22 mouse cellular contexts compared by ENCODE assay signal in the genomic region with DNA sequence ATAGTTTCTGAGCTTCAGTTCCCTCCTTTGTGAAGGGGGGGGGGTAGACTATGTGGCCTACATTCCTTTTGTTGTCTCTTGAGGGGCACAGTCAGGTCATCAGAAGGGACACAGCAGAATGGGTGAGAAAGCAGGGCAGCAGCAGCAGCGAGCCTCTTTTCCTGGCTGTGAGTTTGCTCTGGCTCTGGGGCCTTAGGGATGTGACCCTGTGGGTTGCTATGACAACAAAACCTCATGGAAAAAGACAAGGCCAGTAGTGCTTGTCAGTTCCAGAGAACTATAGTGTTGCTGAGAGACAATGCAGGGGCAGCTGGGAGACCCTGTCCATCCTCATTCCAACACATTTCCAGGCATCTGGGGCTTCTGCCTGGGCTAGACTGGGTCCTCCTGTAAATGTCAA.
DNase-seq lines count a peak whose midpoint lies in the region; ATAC-seq and TF ChIP-seq lines count a peak whose summit lies in the region.
"Had no signal": no experiment of that assay in that cellular context is flagged by ENCODE, and none has a peak within 500 bp of the region (broad histone marks: within the 10 kb centered on the region; RNA-seq: fewer than 3 reads in every experiment).

No protein-coding gene starts in this region.

- H3K4me1 ChIP-seq in hindbrain, embryonic 10.5 days (replicated peaks), result peaks cover 26% of the 10 kb centered on the region
- peaks cover 15% of the 10 kb centered on the region; the same call in 1 of the 2 replicates for H3K4me1 ChIP-seq in hindbrain, embryonic 13.5 days (replicated peaks)
- H3K4me1 ChIP-seq in hindbrain, postnatal 0 days (ENCODE audit: insufficient read depth, low read length), result no peaks in the 10 kb centered on the region
- H3K4me1 ChIP-seq: heart, embryonic 10.5 days; intestine, embryonic 15.5 days; liver, embryonic 15.5 days had no signal

- H3K9ac ChIP-seq in hindbrain, embryonic 13.5 days, result no peak overlapping the region
- H3K9ac ChIP-seq in hindbrain, postnatal 0 days (replicated peaks; ENCODE audit: low read length), result no peak overlapping the region
- H3K9ac ChIP-seq: intestine, embryonic 15.5 days; liver, embryonic 15.5 days had no signal

- WGBS in hindbrain, embryonic 10.5 days, result 15% methylated on average over 1 of the region's 1 CpGs
- 4% methylated on average over 1 of the region's 1 CpGs for WGBS in hindbrain, embryonic 13.5 days
- WGBS in hindbrain, postnatal 0 days, result 6% methylated on average over 1 of the region's 1 CpGs

- H3K9me3 ChIP-seq in hindbrain, embryonic 10.5 days, result no peaks in the 10 kb centered on the region
- no peaks in the 10 kb centered on the region for H3K9me3 ChIP-seq in hindbrain, embryonic 13.5 days
- H3K9me3 ChIP-seq in hindbrain, postnatal 0 days (ENCODE audit: low read length), result no peaks in the 10 kb centered on the region
- H3K9me3 ChIP-seq: heart, embryonic 10.5 days; intestine, embryonic 15.5 days; limb, embryonic 10.5 days; liver, embryonic 15.5 days had no signal

- TF ChIP-seq CTCF in hindbrain, postnatal 0 days (IDR thresholded peaks at IDR 0.05; ENCODE audit: low read depth), result no peak

- no peaks in the 10 kb centered on the region for H3K36me3 ChIP-seq in hindbrain, embryonic 10.5 days
- no peaks in the 10 kb centered on the region for H3K36me3 ChIP-seq in hindbrain, embryonic 13.5 days
- no peaks in the 10 kb centered on the region for H3K36me3 ChIP-seq in hindbrain, postnatal 0 days (ENCODE audit: insufficient read depth, low read length)
- H3K36me3 ChIP-seq: heart, embryonic 10.5 days; intestine, embryonic 15.5 days; limb, embryonic 10.5 days; liver, embryonic 15.5 days had no signal

- no peak overlapping the region for H3K4me3 ChIP-seq in hindbrain, embryonic 10.5 days
- no peak overlapping the region for H3K4me3 ChIP-seq in hindbrain, embryonic 13.5 days
- no peak overlapping the region for H3K4me3 ChIP-seq in hindbrain, postnatal 0 days (ENCODE audit: low read length)
- H3K4me3 ChIP-seq: heart, embryonic 10.5 days; intestine, embryonic 15.5 days; layer of hippocampus, adult 2 months; limb, embryonic 10.5 days; liver, embryonic 15.5 days had no signal

- DNase-seq in adrenal gland, postnatal 10 days, result peak; percentile 17
- DNase-seq in adrenal gland, adult 18-20 months (ENCODE audit: low spot score in 2 of 2), result no peak
- peak; percentile 38 for DNase-seq in hindbrain, embryonic 10.5 days (ENCODE audit: low spot score)
- peak; percentile 29 for DNase-seq in MN1 (ENCODE audit: low spot score)
- DNase-seq in hindbrain, postnatal 0 days (ENCODE audit: low spot score), result peak; percentile 20
- DNase-seq in kidney, postnatal 14 days, result no peak
- DNase-seq: cerebellum, adult 2 months; cerebellum, postnatal 36 days; kidney, adult 8-10 months; kidney, postnatal 10 days; liver; lung, postnatal 4 days; thymus, adult 18-20 months; thymus, postnatal 4 days had no signal

- H3K27me3 ChIP-seq in hindbrain, embryonic 10.5 days (ENCODE audit: insufficient read depth, poor library complexity, severe bottlenecking), result peaks cover 8% of the 10 kb centered on the region
- H3K27me3 ChIP-seq in hindbrain, embryonic 13.5 days, result 0 out of 2 replicates have a peak, but pooled peaks cover 6% of the 10 kb centered on the region
- H3K27me3 ChIP-seq in hindbrain, postnatal 0 days (ENCODE audit: insufficient read depth, low read length), result no peaks in the 10 kb centered on the region
- H3K27me3 ChIP-seq: intestine, embryonic 15.5 days; liver, embryonic 15.5 days had no signal

- peak overlapping the region; percentile 23 for H3K27ac ChIP-seq in hindbrain, embryonic 10.5 days
- H3K27ac ChIP-seq in hindbrain, embryonic 13.5 days, result no peak overlapping the region
- no peak overlapping the region for H3K27ac ChIP-seq in hindbrain, postnatal 0 days
- H3K27ac ChIP-seq: heart, embryonic 10.5 days; intestine, embryonic 15.5 days; layer of hippocampus, adult 2 months; limb, embryonic 10.5 days; liver, embryonic 15.5 days had no signal

- no peak for ATAC-seq in hindbrain, embryonic 13.5 days (ENCODE audit: low FRiP score)
- ATAC-seq in hindbrain, postnatal 0 days, result no peak
- ATAC-seq in granulocyte monocyte progenitor cell, adult 5-6 weeks (replicated peaks; ENCODE audit: poor library complexity, severe bottlenecking), result no peak
- ATAC-seq: CD4-positive, CD25-positive, alpha-beta regulatory T cell, adult 4 months; intestine, embryonic 15.5 days had no signal

- no peak overlapping the region for H3K4me2 ChIP-seq in hindbrain, embryonic 13.5 days
- H3K4me2 ChIP-seq in hindbrain, postnatal 0 days (ENCODE audit: low read depth, low read length), result no peak overlapping the region
- H3K4me2 ChIP-seq: intestine, embryonic 15.5 days; liver, embryonic 15.5 days had no signal

Comparison
In these comparisons a context has a peak if more than half of its experiments do, and no peak if none do; other contexts are left out.
1. DNase-seq: peak in adrenal gland, postnatal 10 days (single experiment), hindbrain, embryonic 10.5 days (single experiment), MN1 (single experiment) and hindbrain, postnatal 0 days (single experiment); none in adrenal gland, adult 18-20 months (0 of 2) and kidney, postnatal 14 days (single experiment).